Mouse (Mus musculus): ENCODE results near the gene Rora.

Rora gene

GRCm38 (mm10) chr9:68689351-68689750 lies 35.8 kb downstream of the Rora start:
- DNase-seq, result peak; percentile 17

GRCm38 (mm10) chr9:68694889-68695495 lies 41.4 kb downstream of the Rora start:
- no peak for DNase-seq

- DNase-seq, result peak; percentile 8
Measured at GRCm38 (mm10) chr9:68695496-68695969, 41.9 kb downstream of the Rora start.

GRCm38 (mm10) chr9:68696425-68696956 lies 42.9 kb downstream of the Rora start:
- no peak for DNase-seq

GRCm38 (mm10) chr9:68699341-68699740 lies 45.8 kb downstream of the Rora start:
- no peak for DNase-seq

GRCm38 (mm10) chr9:68699856-68700255 lies 46.3 kb downstream of the Rora start:
- DNase-seq, result no peak

- no peak for DNase-seq
Measured at GRCm38 (mm10) chr9:68707636-68708035, 54.0 kb downstream of the Rora start.

GRCm38 (mm10) chr9:68709232-68709631 lies 55.6 kb downstream of the Rora start:
- peak; percentile 11 for DNase-seq

GRCm38 (mm10) chr9:68710893-68711654 lies 57.5 kb downstream of the Rora start:
- DNase-seq, result no peak

- DNase-seq, result no peak
Measured at GRCm38 (mm10) chr9:68716961-68717360, 63.4 kb downstream of the Rora start.

- DNase-seq, result no peak
Measured at GRCm38 (mm10) chr9:68718427-68718826, 64.8 kb downstream of the Rora start.

- DNase-seq, result no peak
Measured at GRCm38 (mm10) chr9:68719286-68719685, 65.7 kb downstream of the Rora start.

GRCm38 (mm10) chr9:68724636-68725285 lies 71.2 kb downstream of the Rora start:
- peak; percentile 15 for DNase-seq

- DNase-seq, result no peak
Measured at GRCm38 (mm10) chr9:68727166-68727855, 73.7 kb downstream of the Rora start.

GRCm38 (mm10) chr9:68731438-68731837 lies 77.9 kb downstream of the Rora start:
- no peak for DNase-seq

GRCm38 (mm10) chr9:68732929-68733328 lies 79.3 kb downstream of the Rora start:
- DNase-seq, result no peak

- DNase-seq, result no peak
Measured at GRCm38 (mm10) chr9:68735886-68736285, 82.3 kb downstream of the Rora start.

GRCm38 (mm10) chr9:68737197-68737736 lies 83.7 kb downstream of the Rora start:
- no peak for DNase-seq

GRCm38 (mm10) chr9:68745931-68746646 lies 92.5 kb downstream of the Rora start:
- DNase-seq, result no peak

- no peak for DNase-seq
Measured at GRCm38 (mm10) chr9:68756976-68757375, 103.4 kb downstream of the Rora start.

GRCm38 (mm10) chr9:68759324-68759723 lies 105.7 kb downstream of the Rora start:
- DNase-seq, result no peak

- DNase-seq, result no peak
Measured at GRCm38 (mm10) chr9:68760329-68760728, 106.7 kb downstream of the Rora start.

All from kidney, adult 11 months (tissue).